Mouse (Mus musculus) retina, postnatal 7 days (tissue): ENCODE data around the gene Cbr1.

Source experiments
- DNase-seq: peaks from one replicate; pipeline ENCODE4 v3.0.0-alpha.2; 2012; ENCODE audit warnings: low read depth, low spot score

Gene Cbr1

DNA sequence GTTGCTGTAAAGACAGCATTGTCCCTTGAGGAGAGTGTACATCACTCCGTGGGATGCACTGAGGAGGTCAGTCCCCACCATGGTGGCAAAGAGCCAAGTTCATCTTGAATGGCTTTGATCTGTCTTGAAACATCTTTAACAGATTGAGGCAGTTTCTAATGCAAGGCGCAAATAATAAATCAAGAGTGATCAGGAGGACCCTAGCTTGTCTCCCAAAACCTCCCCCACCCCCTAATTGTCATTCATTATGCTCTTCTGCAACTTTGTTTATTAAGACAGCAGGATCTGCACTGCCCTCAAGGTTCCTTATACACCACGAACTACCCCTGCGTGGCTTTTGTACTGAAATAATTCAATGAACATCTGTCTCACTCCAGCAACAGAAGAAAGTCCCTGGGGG is at the start of gene Cbr1:
TSS of gene Cbr1 (plus strand) at position 301 of the 400 bp plus-strand sequence.
- DNase-seq = no peak

DNA sequence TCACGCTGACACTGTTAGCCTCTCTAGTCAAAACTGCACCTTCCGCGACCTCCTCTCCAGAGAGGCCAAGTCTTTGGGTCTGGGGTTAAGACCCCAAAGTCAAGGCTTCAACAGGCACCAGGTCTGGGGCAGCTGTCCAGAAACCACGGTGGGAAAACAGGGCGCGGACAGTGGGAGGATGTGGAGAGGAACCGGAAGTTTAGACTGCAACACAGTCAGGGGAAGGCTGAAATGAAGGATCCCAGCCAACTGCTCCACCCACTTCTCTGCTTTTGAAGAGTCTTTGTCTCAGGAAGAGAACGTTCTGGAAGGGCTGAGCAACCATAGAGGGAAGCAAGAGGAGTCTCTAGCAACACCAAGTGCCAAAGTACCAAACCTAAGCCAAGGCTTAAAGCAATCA is 48.0 kb upstream of the Cbr1 start:
- DNase-seq = no peak

DNA sequence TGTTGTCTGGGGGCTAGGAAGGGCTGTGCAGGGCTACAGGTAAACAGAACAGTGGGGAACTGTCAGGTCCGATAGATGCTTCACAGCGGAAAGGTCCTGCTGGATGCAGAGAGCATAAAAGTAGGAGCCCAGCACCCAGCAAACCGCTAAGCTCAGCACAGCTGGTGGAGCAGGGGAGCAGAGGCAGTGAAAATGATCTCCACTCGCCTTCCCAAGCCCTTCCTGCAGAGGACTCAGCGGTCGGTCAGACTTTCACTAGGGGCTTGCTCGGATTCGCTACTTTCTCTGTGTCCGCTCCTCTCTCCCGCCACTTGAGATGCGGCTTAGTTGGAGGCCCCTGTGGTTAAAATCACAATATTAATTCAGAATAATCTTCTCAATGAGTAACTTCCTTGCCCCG is 47.2 kb upstream of the Cbr1 start:
- no peak for DNase-seq

DNA sequence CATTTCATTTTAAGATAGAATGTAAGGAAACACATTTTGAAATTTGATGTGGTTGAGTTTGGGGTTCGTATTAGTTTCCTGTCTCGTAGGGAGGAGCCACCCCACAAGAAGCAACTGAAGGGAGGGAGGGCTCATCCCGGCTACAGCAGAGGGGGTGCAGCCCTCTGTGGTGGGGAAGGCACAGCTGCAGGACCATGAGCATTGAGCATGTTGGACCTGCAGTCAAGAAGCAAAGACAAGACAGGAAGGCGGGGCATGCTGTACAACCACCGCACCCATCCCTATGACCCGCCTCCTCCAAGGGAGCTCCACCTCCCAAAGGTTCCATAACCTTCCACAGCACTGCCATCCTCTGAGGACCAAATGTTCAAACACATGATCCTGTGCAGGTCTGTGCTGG is 33.3 kb upstream of the Cbr1 start:
- DNase-seq = no peak

DNA sequence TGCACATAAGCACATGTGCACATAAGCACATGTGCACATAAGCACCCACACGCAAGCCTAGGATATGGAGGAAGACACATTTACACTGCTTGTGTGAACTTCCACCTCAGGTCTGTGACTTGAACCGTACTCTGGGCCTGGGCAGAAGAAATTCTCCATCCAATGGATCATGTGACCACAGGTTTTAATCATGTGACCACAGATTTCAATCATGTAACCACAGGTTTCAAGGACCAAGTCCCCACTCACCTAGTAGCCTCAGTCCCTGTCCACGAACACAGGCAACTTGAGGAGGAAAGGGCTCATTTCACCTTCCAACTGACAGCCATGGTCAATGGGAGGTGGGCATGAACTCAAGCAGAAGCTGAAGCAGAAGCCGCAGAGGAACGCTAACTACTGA is 32.2 kb upstream of the Cbr1 start:
- no peak for DNase-seq

DNA sequence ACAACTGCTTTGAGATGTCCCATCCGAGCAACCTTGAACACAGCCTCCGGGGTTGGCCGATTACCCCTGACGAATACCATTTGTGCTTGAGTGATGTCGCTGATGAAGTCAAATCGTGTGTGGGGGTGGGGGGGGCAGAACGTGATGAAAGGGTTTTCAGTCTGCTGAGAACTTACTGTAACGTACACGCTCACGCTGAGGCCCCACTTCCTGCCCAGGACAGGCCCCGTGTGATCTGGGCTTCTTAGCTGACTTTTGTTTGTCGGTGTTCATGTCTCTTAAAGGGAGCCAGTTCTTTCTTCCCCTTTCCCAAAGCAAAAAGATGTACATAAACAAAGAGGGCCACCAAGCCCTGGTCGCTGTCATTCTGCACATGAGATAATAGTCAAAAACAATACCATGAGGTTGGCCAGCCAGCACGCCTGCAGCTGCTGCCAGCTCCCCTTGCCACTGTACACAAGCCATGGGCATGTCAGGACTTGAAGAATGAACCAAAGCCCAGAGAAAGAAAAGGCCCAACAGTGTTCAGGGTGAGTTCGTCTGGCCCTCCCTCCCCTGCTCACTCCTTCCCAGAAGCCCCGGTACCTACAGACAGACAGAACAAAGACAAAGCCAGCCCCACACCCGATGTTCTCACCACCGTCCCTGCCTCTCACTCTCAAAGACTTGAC is 31.0 kb upstream of the Cbr1 start:
- DNase-seq = no peak

DNA sequence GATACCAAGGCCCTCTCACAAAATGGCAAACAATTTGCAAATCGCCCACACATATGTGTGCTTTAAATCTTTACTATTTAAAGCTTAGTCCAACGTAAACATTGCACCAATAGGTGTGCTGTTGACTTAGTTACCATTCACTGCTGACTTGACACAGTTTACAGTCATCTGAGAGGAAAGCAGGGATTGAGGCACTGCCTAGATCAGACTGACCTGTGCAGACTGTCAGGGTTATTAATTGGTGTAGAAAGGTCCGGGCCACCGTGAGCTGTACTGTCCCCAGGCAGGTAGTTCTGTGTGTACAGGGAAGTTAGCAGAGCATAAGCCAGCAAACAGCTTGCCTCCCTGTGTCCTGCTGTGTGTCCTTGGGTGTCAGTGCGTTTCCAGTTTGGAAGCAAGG is 30.1 kb upstream of the Cbr1 start:
- DNase-seq = no peak

DNA sequence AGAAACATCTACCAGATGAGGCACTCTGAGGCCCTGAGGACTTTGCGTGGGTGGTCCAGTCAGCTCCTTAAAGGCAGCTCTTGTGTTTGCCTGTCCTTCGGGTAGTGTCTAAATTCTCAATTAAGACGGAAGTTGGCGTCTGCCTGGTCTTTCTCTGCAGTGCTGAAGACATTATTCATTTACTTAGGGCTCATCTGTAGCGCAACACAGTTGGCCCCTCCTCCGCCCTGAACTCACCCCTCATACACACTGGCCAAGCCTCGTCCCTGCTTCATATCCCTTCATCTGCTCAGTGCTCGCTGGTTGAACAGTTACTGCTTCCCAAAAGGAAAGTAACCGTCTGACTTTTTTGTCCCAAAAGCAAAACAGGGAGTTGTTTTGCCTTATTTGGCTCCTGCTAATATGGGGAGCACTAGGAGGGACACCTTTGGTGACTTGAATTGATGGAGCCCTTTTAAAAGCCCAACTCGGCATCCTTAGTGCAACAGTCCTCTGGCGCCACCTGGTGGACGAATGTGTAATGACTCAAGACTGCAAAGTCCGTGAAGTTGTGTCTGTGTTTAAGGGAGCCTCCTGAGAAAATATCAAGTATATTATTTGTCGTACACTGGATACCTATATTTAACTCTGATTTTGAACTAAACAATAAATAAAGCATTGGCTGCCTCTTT is 29.1 kb upstream of the Cbr1 start:
- peak; percentile 59 for DNase-seq

DNA sequence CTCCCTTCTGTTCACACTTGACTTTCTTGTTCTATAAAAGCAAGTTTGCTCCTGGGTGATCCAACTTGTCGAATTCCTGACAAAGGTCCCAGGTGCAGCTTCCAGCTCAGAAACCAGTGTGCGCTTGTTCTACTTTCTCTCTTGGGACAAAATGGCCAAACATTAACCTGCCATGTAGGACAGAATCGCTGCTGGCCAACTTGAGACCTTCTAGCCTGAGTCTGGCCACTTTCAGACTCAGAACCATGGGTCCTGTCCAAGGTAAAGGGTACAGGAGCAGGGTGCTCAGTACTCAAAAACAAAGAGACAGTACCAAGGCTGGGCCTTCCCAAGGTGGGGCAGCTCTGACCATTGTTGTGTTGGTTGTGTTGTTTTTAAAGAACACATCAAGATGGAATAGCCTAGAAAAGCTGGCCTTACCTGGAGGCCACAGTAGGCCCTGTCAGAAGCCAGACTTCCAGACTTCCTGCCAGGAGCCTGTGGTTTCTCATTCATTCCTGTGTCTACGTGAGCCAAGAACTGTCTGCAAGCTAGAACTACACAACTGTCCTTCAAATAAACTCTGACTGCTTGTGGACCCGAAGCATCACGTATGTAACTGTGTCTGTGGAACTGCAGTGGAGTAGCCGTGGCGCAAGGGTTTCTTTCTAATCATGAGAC is 27.2 kb upstream of the Cbr1 start:
- no peak for DNase-seq

DNA sequence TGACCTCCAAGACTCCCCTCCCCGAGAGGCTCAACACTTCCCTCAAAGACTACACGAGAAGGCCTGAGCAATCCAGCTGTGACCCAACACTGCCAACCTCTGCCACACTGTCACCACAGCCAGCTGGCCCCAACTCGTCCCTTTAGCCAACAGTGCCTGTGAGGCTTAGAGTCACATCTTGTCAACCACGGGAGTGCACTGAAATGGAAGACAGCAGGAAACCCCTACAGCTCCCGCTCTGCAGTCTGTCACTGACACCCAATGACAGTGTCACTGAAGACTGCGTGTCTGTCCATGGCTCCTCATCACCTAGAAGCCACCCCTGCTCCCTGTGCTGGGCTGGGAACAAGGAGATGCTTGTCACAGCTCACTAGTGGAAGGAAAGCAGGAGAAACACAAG is 24.5 kb upstream of the Cbr1 start:
- DNase-seq = no peak

DNA sequence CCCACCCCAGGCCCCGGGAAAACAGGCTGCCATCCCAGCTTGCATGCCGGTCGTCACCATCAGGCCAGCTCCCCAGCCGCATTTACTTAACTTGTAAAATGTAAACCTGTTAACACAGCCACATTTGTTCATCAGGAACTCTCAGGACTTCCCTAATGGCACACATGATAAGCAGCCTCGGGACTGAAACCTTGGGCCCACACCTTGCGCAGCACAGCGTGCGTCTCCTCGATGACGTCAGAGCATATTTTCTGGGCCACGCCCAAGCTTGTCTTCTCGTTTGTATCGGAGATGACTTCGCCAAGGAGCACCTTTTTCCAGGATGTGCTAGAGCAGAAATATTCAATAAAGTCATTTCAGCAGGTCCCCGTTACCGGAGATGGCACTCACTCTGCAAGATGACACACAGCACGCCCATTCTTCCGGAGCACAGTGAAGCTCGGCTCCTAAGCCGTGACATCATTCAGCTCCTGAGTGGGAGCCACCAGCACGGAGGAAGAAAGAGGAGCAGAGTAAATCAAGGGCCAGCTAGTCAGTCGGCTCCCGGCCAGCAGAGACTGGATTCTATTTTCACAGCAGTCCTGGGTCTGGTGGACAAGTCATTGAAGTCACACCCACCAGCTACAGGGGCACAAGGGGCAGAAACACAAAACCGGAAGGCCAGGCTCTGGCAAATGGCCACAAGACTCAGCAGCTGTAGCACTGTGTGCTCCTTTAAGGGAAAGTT is 20.5 kb upstream of the Cbr1 start:
- DNase-seq = no peak

DNA sequence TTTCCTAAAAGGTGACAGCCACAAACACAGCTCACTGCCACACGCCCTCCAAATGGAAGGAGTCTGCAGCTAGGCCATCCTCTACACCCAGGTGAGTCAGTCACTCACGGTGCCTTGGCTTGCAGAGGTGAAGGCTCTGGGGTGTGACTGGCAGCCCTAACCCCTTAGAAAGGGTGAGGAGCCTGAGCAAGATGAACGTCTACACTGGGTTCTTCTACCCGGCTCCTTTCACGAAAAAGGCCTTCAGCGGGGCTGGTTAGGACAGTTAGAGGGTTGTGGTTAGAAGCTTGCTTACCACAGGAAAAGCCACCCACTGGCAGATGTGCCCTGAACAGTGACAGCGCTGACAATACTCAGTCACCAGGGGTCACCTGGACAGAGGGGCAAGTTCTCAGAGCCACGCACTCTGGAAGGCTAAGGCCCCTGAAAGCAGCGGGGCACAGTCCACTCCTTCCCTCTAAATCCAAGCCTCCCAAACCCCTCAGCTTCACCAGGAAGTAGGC is 19.9 kb upstream of the Cbr1 start:
- no peak for DNase-seq

DNA sequence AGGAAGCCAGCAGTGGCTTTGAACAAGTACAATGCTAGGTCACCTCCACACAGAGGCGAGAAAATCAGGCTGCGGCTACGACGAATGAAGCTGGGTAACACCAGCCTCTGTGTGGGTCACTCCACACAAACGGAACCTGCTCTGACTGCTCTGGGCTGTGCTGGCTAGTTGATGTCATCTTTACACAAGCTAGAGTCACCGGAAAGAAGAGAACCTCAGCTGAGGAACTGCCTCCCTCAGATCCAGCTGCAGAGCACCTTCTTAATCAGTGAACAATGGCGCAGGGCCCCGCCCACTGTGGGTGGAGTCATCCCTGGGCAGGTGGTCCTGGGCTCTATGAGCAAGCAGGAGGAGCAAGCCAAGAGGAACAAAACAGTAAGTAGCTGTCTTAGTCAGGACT is 19.3 kb upstream of the Cbr1 start:
- no peak for DNase-seq

DNA sequence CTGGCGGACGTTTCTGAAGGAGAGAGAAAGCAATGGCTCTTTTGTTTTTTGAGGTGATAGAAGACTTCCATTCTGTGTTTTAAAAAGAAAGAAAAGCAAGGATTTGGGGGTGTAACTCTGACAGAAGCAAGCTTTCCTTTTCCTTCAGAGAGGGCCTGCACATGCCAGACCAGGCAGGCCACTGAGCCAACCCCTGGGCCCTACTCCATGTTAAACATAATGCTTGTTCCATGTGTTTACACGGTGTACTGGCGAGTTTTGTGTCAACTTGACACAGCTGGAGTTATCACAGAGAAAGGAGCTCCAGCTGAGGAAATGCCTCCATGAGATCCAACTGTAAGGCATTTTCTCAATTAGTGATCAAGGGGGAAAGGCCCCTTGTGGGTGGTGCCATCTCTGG is 17.4 kb upstream of the Cbr1 start:
- DNase-seq = no peak

DNA sequence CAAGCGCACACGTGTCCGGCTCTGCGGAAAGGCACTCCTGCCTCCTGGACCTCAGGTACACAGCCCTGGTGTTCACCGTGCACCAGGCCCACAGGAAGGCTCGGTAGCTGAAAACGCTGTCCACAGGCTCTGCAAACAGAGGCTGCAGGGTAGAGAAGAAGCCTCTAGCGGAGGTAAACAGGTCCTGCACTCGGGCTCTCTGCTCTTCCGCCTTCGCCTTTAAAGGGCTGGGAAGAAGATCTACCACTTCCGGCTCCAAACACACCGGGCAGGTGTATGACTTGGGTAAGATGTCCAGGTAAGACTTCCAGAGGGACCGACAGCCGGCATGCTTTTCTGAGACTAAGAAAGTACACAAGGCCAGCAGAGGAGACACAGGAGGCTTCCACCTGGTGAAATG is 14.7 kb upstream of the Cbr1 start:
- no peak for DNase-seq

DNA sequence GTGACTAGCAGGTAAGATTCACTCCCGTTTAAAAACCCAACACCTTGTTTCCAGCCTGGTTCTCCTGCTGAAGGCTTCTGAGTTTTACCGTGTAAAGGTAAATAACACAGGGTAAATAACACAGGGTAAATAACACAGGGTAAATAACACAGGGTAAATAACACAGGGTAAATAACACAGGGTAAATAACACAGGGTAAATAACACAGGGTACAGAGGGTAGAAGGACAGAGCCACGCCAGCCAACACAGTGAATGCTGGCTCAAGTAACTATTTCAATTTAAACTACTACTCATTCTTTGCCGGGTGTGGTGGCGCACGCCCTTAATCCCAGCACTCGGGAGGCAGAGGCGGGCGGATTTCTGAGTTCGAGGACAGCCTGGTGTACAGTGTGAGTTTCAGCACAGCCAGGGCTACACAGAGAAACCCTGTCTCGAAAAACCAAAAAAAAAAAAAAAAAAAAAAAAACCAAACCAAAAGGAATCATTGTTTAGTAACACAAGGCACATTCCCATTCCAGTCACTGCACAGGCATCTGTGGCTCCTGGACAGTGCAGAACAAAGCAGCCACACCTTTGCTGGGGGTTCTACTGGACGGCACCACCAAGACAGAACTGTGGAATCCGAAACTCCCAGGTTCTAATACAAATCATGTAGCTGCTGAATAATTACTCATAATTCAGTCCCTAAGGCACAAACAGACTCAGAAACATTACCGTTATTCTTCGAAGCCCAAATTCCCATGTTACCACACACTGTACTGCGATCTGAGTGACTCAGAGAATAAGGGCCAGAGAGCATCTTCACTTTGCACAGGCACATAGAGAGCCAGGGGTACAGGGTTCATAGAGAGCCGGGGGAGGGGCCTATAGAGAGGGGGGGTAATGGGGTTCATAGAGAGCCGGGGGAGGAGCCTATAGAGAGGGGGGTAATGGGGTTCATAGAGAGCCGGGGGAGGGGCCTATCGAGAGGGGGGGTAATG is 13.9 kb upstream of the Cbr1 start:
- DNase-seq = no peak

DNA sequence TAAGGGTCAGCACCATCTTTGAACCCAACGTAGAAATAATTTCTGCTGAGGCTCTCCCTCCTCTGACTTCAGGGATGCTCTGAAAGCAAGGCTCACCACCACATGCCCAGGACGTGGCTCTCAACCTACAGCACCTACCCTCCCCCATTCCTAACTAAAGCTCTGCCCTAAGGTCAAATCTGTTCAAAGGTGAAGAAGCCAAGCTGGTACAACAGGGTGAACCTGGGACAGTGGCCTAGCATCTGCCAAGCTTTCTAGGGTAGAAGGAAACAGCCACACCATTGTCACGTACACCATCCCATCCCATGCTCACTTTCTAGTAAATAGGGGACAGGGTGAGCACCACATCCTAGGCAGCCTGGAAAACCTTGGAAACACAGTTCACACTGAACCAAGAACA is 12.9 kb upstream of the Cbr1 start:
- DNase-seq = no peak

DNA sequence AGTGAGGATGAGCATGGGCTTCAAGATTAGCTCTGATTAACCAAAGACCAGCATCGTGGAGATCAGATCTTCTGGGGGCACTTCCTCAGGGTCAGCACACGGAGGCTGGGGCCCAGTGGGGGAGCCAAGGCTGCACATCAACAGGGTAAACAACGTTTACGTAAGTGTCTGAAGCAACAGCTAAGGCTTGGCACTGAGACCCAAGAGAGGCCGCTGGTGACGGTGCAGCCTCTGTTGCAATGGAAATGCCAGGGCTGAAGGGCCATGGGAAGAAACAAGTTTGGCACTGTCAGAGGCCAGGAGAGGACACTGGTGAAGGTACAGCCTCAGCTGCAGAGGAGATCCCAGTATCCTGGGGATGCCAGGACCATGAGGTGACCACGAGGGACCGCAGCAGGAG is 12.2 kb upstream of the Cbr1 start:
- no peak for DNase-seq

DNA sequence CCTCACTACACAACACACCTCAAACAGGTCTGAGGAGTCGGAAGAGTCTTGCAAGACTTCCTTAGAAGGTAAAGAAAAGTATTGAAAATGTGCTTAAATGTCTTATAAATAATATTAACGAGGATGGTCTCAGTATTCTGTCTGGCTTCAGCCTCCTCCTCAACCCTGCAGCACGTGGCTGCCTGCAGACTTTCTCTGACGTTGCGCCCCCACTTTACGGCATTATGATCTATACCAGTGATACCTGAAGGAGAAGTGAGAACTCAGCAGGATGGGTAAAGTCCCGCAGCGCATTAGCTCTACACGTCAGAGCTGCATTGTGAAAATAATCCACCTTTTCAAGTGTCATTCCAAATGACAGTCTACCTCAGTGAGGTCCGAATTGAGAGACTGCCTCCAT is 11.2 kb upstream of the Cbr1 start:
- DNase-seq = no peak

DNA sequence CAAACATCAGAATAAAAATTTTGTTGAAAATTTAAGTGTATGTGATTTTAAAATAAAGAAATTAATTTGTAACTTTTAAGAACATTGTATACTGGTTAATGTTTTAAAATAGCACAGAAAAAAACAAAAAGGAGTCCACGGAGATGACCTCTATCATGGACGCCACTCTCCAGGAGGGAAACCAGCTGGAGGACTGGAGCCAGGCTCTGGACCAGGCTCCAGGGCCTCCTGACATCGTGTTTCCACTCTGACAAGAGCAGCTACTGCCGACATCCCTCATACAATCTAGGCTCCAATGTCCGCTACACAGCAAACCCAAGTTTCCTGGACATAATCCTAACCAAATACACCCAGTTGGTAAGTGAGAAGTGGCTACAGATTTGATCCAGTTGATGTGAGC is 9.9 kb upstream of the Cbr1 start:
- no peak for DNase-seq

DNA sequence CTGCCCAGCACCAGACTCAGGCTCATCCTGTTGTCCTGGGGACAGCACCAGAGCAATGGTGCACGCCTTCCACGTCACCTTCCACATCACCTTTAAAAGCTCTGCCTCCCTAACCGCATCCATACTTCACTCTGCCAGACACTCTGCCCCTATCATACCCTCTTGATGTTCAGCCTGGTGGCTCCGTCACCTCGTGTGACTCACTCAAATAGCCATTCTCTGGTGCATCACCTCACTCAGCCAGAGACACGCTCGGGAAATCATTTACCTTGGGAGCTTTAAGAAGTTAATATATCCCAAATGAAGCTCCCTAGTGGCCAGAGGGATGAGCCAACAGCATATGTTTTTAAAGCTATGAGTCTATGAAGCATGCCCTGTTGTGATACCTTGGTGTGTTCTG is 8.8 kb upstream of the Cbr1 start:
- no peak for DNase-seq
